Mouse (Mus musculus): Measurements from ENCODE around the gene Abca17. TPM values are rescaled to one million over a fixed set of nuclear protein-coding genes. Genes with fewer than 3 reads are reported as not detected.

Gene Abca17
- total and polyA plus RNA-seq, 2 experiments = 0.02 TPM; not detected in 1

GRCm38 (mm10) chr17:24251320-24252069, 99.4 kb downstream of the Abca17 start, which contains the start of gene Ccnf:
Ccnf (minus strand) TSS chr17:24251484.
- Histone ChIP-seq H3K9ac (ENCODE audit: low read depth, low read length) (peak within 1 kb of the TSS; percentile 72), H3K4me1 (ENCODE audit: control insufficient read depth, insufficient read depth, low read length) (peaks cover 9% of the 10 kb centered on the region), H3K36me3 (ENCODE audit: control insufficient read depth, insufficient read depth, low read length) (no peaks in the 10 kb centered on the region), H3K4me3 (ENCODE audit: insufficient read depth, low read depth, low read length) (peak within 1 kb of the TSS; percentile 75), H3K27me3 (ENCODE audit: control insufficient read depth, insufficient read depth, low read length) (no peaks in the 10 kb centered on the region), H3K27ac (replicated peaks; ENCODE audit: insufficient read depth, low read depth, low read length) (peak within 1 kb of the TSS; percentile 0; the same call in 1 of the 2 replicates), H3K79me2 (ENCODE audit: control insufficient read depth, insufficient read depth, low read length) (no peaks in the 10 kb centered on the region; the same call in 1 of the 2 replicates)
- peak; percentile 96 for DNase-seq (ENCODE audit: extremely low read depth, low read depth, low spot score)
- TF ChIP-seq CTCF (IDR thresholded peaks at IDR 0.05; ENCODE audit: low read depth, low read length) (no peak), POLR2A (IDR thresholded peaks at IDR 0.05; ENCODE audit: extremely low read depth, insufficient read depth, low read length) (peak; percentile 75; the same call in 1 of the 2 replicates)
- WGBS = under 1% methylated on average over 48 of the region's 48 CpGs

- WGBS = under 1% methylated on average over 32 of the region's 32 CpGs
- Histone ChIP-seq H3K27me3 (ENCODE audit: control insufficient read depth, insufficient read depth, low read length) (no peaks in the 10 kb centered on the region), H3K36me3 (ENCODE audit: control insufficient read depth, insufficient read depth, low read length) (no peaks in the 10 kb centered on the region), H3K79me2 (ENCODE audit: control insufficient read depth, insufficient read depth, low read length) (no peaks in the 10 kb centered on the region; the same call in 1 of the 2 replicates), H3K27ac (replicated peaks; ENCODE audit: insufficient read depth, low read depth, low read length) (no peak overlapping the region), H3K4me1 (ENCODE audit: control insufficient read depth, insufficient read depth, low read length) (peaks cover 11% of the 10 kb centered on the region), H3K9ac (ENCODE audit: low read depth, low read length) (peak overlapping the region; percentile 72), H3K4me3 (ENCODE audit: insufficient read depth, low read depth, low read length) (peak overlapping the region; percentile 75)
- no peak for TF ChIP-seq POLR2A (IDR thresholded peaks at IDR 0.05; ENCODE audit: extremely low read depth, insufficient read depth, low read length)
- TF ChIP-seq CTCF (IDR thresholded peaks at IDR 0.05; ENCODE audit: low read depth, low read length) = no peak
- no peak for DNase-seq (ENCODE audit: extremely low read depth, low read depth, low spot score)
Observed at GRCm38 (mm10) chr17:24250988-24251319, 99.9 kb downstream of the Abca17 start.

GRCm38 (mm10) chr17:24248641-24249040, 102.2 kb downstream of the Abca17 start:
- DNase-seq (ENCODE audit: extremely low read depth, low read depth, low spot score) = no peak
- no peak overlapping the region for H3K4me3 ChIP-seq (ENCODE audit: insufficient read depth, low read depth, low read length)
- 95% methylated on average over 2 of the region's 2 CpGs for WGBS
- H3K27ac ChIP-seq (replicated peaks; ENCODE audit: insufficient read depth, low read depth, low read length) = no peak overlapping the region
- TF ChIP-seq POLR2A (IDR thresholded peaks at IDR 0.05; ENCODE audit: extremely low read depth, insufficient read depth, low read length) = no peak
- TF ChIP-seq CTCF (IDR thresholded peaks at IDR 0.05; ENCODE audit: low read depth, low read length) = no peak
- no peaks in the 10 kb centered on the region for H3K27me3 ChIP-seq (ENCODE audit: control insufficient read depth, insufficient read depth, low read length)
- H3K36me3 ChIP-seq (ENCODE audit: control insufficient read depth, insufficient read depth, low read length) = peaks cover 3% of the 10 kb centered on the region; the same call in 1 of the 2 replicates
- H3K4me1 ChIP-seq (ENCODE audit: control insufficient read depth, insufficient read depth, low read length) = peaks cover 9% of the 10 kb centered on the region
- no peak overlapping the region for H3K9ac ChIP-seq (ENCODE audit: low read depth, low read length)
- no peaks in the 10 kb centered on the region; the same call in 1 of the 2 replicates for H3K79me2 ChIP-seq (ENCODE audit: control insufficient read depth, insufficient read depth, low read length)

GRCm38 (mm10) chr17:24244061-24244460, 106.8 kb downstream of the Abca17 start:
- Histone ChIP-seq H3K4me1 (ENCODE audit: control insufficient read depth, insufficient read depth, low read length) (peaks cover 9% of the 10 kb centered on the region), H3K27ac (replicated peaks; ENCODE audit: insufficient read depth, low read depth, low read length) (no peak overlapping the region; the same call in 1 of the 2 replicates), H3K9ac (ENCODE audit: low read depth, low read length) (no peak overlapping the region), H3K4me3 (ENCODE audit: insufficient read depth, low read depth, low read length) (no peak overlapping the region), H3K79me2 (ENCODE audit: control insufficient read depth, insufficient read depth, low read length) (no peaks in the 10 kb centered on the region), H3K36me3 (ENCODE audit: control insufficient read depth, insufficient read depth, low read length) (peaks cover 3% of the 10 kb centered on the region; the same call in 1 of the 2 replicates), H3K27me3 (ENCODE audit: control insufficient read depth, insufficient read depth, low read length) (no peaks in the 10 kb centered on the region)
- no peak for DNase-seq (ENCODE audit: extremely low read depth, low read depth, low spot score)
- 98% methylated on average over 8 of the region's 8 CpGs for WGBS
- no peak for TF ChIP-seq POLR2A (IDR thresholded peaks at IDR 0.05; ENCODE audit: extremely low read depth, insufficient read depth, low read length)

GRCm38 (mm10) chr17:24243311-24243969, 107.4 kb downstream of the Abca17 start:
- H3K27ac ChIP-seq (replicated peaks; ENCODE audit: insufficient read depth, low read depth, low read length) = peak overlapping the region; percentile 80
- 77% methylated on average over 4 of the region's 4 CpGs for WGBS
- peaks cover 3% of the 10 kb centered on the region; the same call in 1 of the 2 replicates for H3K36me3 ChIP-seq (ENCODE audit: control insufficient read depth, insufficient read depth, low read length)
- H3K9ac ChIP-seq (ENCODE audit: low read depth, low read length) = peak overlapping the region; percentile 33
- H3K27me3 ChIP-seq (ENCODE audit: control insufficient read depth, insufficient read depth, low read length) = no peaks in the 10 kb centered on the region
- peak; percentile 93 for DNase-seq (ENCODE audit: extremely low read depth, low read depth, low spot score)
- no peak overlapping the region for H3K4me3 ChIP-seq (ENCODE audit: insufficient read depth, low read depth, low read length)
- TF ChIP-seq CTCF (IDR thresholded peaks at IDR 0.05; ENCODE audit: low read depth, low read length) (peak; percentile 60; the same call in 1 of the 2 replicates), POLR2A (IDR thresholded peaks at IDR 0.05; ENCODE audit: extremely low read depth, insufficient read depth, low read length) (no peak)
- no peaks in the 10 kb centered on the region for H3K79me2 ChIP-seq (ENCODE audit: control insufficient read depth, insufficient read depth, low read length)
- H3K4me1 ChIP-seq (ENCODE audit: control insufficient read depth, insufficient read depth, low read length) = peaks cover 9% of the 10 kb centered on the region
